8 mouse cellular contexts compared by ENCODE assay signal in the genomic region with DNA sequence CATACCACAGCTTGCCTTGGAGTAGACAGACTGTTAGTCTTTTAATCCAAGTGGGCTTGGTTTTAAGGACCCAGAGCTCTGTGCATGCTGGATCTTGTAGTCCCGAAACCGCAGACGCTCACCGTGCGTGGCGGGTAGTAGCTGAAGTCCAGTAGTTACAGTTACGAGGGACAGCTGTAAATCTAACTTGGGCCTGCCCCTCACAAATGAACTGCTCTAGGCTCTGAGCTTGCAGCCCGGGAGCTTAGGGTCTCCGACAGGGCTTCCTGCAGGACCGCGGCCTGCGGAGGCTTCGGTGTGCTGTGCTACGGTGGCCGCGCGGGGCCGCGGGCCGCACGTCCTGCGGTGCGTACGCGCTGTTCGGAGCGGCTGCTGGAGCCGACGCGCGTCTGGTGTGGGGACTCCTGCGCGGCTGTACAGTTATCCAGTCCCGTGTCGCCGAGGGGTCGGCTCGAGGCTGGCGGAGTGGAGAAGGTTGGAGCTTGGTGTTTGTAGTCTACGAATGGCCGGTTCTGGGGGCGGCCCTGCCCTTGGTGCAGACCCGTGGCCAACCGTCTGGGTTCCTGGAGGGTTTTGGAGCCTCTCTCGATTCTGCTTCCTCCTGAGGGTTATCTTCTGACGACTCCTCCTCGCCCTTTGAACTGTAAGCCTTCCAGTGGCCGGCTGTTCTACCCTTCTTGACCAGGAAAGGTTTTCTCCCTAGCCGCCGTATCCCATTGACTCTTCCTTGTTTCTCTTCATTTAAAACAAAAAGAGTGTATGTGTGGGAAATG. TPM values are rescaled to one million over a fixed set of nuclear protein-coding genes. Genes with fewer than 3 reads are reported as not detected.
DNase-seq lines count a peak whose midpoint lies in the region; ATAC-seq and TF ChIP-seq lines count a peak whose summit lies in the region.

A gene (plus strand): TSS at position 125 of the 773 bp plus-strand sequence.

- H3K27ac ChIP-seq in forebrain, embryonic 14.5 days (ENCODE audit: low read depth, low read length), result peak within 1 kb of the TSS; percentile 84
- H3K27ac ChIP-seq in liver, embryonic 16.5 days (ENCODE audit: low read length), result peak within 1 kb of the TSS; percentile 64
- H3K27ac ChIP-seq in neural tube, embryonic 12.5 days, result peak within 1 kb of the TSS; percentile 81
- H3K27ac ChIP-seq in stomach, postnatal 0 days (replicated peaks), result peak within 1 kb of the TSS; percentile 88

- H3K4me1 ChIP-seq in forebrain, embryonic 14.5 days (ENCODE audit: control insufficient read depth, insufficient read depth, low read length), result no peaks in the 10 kb centered on the region
- H3K4me1 ChIP-seq in liver, embryonic 16.5 days (ENCODE audit: control insufficient read depth, low read depth, low read length), result peaks cover 6% of the 10 kb centered on the region; the same call in 1 of the 2 replicates
- no peaks in the 10 kb centered on the region for H3K4me1 ChIP-seq in neural tube, embryonic 12.5 days
- H3K4me1 ChIP-seq in stomach, postnatal 0 days (replicated peaks; ENCODE audit: control insufficient read depth, insufficient read depth), result no peaks in the 10 kb centered on the region

- H3K36me3 ChIP-seq in forebrain, embryonic 14.5 days (ENCODE audit: control insufficient read depth, insufficient read depth, low read length), result no peaks in the 10 kb centered on the region
- no peaks in the 10 kb centered on the region for H3K36me3 ChIP-seq in liver, embryonic 16.5 days (ENCODE audit: control insufficient read depth, insufficient read depth)
- H3K36me3 ChIP-seq in neural tube, embryonic 12.5 days, result no peaks in the 10 kb centered on the region
- no peaks in the 10 kb centered on the region for H3K36me3 ChIP-seq in stomach, postnatal 0 days (ENCODE audit: control insufficient read depth, insufficient read depth, low read length)

- peak within 1 kb of the TSS; percentile 63 for H3K4me2 ChIP-seq in forebrain, embryonic 14.5 days (ENCODE audit: low read length)
- peak within 1 kb of the TSS; percentile 88 for H3K4me2 ChIP-seq in liver, embryonic 16.5 days (ENCODE audit: low read depth, low read length)
- peak within 1 kb of the TSS; percentile 66 for H3K4me2 ChIP-seq in neural tube, embryonic 12.5 days (replicated peaks)
- peak within 1 kb of the TSS; percentile 63 for H3K4me2 ChIP-seq in stomach, postnatal 0 days (replicated peaks; ENCODE audit: low read depth)

- ATAC-seq in forebrain, embryonic 14.5 days, result peak; percentile 98
- peak; percentile 95 for ATAC-seq in liver, embryonic 16.5 days (ENCODE audit: low read depth)
- ATAC-seq in neural tube, embryonic 12.5 days (ENCODE audit: low FRiP score, low read depth), result peak; percentile 98
- ATAC-seq in stomach, postnatal 0 days (ENCODE audit: low FRiP score, low TSS enrichment), result peak; percentile 97

- peak within 1 kb of the TSS; percentile 67 for H3K4me3 ChIP-seq in forebrain, embryonic 14.5 days (ENCODE audit: low read depth, low read length)
- peak within 1 kb of the TSS; percentile 70 for H3K4me3 ChIP-seq in liver, embryonic 16.5 days (ENCODE audit: low read depth, low read length)
- peak within 1 kb of the TSS; percentile 66 for H3K4me3 ChIP-seq in neural tube, embryonic 12.5 days
- H3K4me3 ChIP-seq in stomach, postnatal 0 days (ENCODE audit: low read depth, low read length), result peak within 1 kb of the TSS; percentile 80

- peak; percentile 81 for DNase-seq in ES-CJ7 (ENCODE audit: low read depth, low spot score)
- DNase-seq in cerebellum, adult 11 months, result peak; percentile 80
- DNase-seq in forebrain, embryonic 14.5 days (ENCODE audit: low spot score), result peak; percentile 94
- DNase-seq in heart, postnatal 10 days, result peak; percentile 89 to 90
- DNase-seq in kidney, postnatal 4 days, result peak; percentile 85 to 92
- peak; percentile 85 for DNase-seq in stomach, postnatal 0 days (ENCODE audit: low spot score)

- peak within 1 kb of the TSS; percentile 80 for H3K9ac ChIP-seq in forebrain, embryonic 14.5 days (ENCODE audit: low read length)
- H3K9ac ChIP-seq in liver, embryonic 16.5 days (ENCODE audit: low read depth, low read length), result peak within 1 kb of the TSS; percentile 76
- H3K9ac ChIP-seq in neural tube, embryonic 12.5 days, result peak within 1 kb of the TSS; percentile 69
- H3K9ac ChIP-seq in stomach, postnatal 0 days (ENCODE audit: low read length), result peak within 1 kb of the TSS; percentile 86

- no peaks in the 10 kb centered on the region for H3K27me3 ChIP-seq in forebrain, embryonic 14.5 days (replicated peaks; ENCODE audit: control insufficient read depth, insufficient read depth, low read length)
- H3K27me3 ChIP-seq in liver, embryonic 16.5 days (ENCODE audit: control insufficient read depth, insufficient read depth, low read depth, low read length), result no peaks in the 10 kb centered on the region
- H3K27me3 ChIP-seq in neural tube, embryonic 12.5 days (replicated peaks), result no peaks in the 10 kb centered on the region
- H3K27me3 ChIP-seq in stomach, postnatal 0 days (ENCODE audit: control insufficient read depth, insufficient read depth, low read length), result no peaks in the 10 kb centered on the region

- TF ChIP-seq EP300 in stomach, postnatal 0 days (optimal IDR thresholded peaks at IDR 0.05), result no peak

- no peak; the same call in 1 of the 2 replicates for TF ChIP-seq CTCF in stomach, postnatal 0 days (IDR thresholded peaks at IDR 0.05; ENCODE audit: low read depth)

- no peaks in the 10 kb centered on the region for H3K9me3 ChIP-seq in forebrain, embryonic 14.5 days (replicated peaks; ENCODE audit: control insufficient read depth, low read length)
- H3K9me3 ChIP-seq in liver, embryonic 16.5 days (replicated peaks; ENCODE audit: control insufficient read depth, low read length), result no peaks in the 10 kb centered on the region
- H3K9me3 ChIP-seq in neural tube, embryonic 12.5 days, result no peaks in the 10 kb centered on the region
- no peaks in the 10 kb centered on the region for H3K9me3 ChIP-seq in stomach, postnatal 0 days (ENCODE audit: control insufficient read depth, low read length)

- intact Hi-C loops in heart, postnatal 10 days (cut with DNase I), result no loop called here

- under 1% methylated on average over 50 of the region's 50 CpGs for WGBS in forebrain, embryonic 14.5 days
- under 1% methylated on average over 50 of the region's 50 CpGs for WGBS in liver, embryonic 16.5 days (ENCODE audit: insufficient replicate concordance)
- WGBS in neural tube, embryonic 12.5 days, result under 1% methylated on average over 50 of the region's 50 CpGs
- under 1% methylated on average over 49 of the region's 50 CpGs for WGBS in stomach, postnatal 0 days

RNA-seq across cellular contexts. Expression of the gene that starts here (rescaled TPM):
- 12.9 and 16.7 TPM in 2 replicates for polyA plus RNA-seq in forebrain, embryonic 14.5 days (2014; fragmentation: Nextera tagmentation; extraction: Ambion mirVana)
- total RNA-seq in heart, postnatal 10 days (2021), result 1 to 10 TPM; 4.9 to 7.5 TPM
- polyA plus RNA-seq in liver, embryonic 16.5 days (2015; fragmentation: Nextera tagmentation; extraction: Ambion mirVana), result 4.6 and 5.0 TPM in 2 replicates
- 18.1 and 19.0 TPM in 2 replicates for polyA plus RNA-seq in neural tube, embryonic 12.5 days (2016; fragmentation: Nextera tagmentation; extraction: Ambion mirVana)
- 7.3 and 7.5 TPM in 2 replicates for polyA plus RNA-seq in stomach, postnatal 0 days (2015; fragmentation: Nextera tagmentation; extraction: Ambion mirVana)

Comparison
In these comparisons a context has a peak if more than half of its experiments do, and no peak if none do; other contexts are left out.
1. Peak in every context shown above with its lines: DNase-seq, ATAC-seq, H3K4me3 ChIP-seq and H3K27ac ChIP-seq.